7 mouse cellular contexts compared by ENCODE assay signal in the genomic region with DNA sequence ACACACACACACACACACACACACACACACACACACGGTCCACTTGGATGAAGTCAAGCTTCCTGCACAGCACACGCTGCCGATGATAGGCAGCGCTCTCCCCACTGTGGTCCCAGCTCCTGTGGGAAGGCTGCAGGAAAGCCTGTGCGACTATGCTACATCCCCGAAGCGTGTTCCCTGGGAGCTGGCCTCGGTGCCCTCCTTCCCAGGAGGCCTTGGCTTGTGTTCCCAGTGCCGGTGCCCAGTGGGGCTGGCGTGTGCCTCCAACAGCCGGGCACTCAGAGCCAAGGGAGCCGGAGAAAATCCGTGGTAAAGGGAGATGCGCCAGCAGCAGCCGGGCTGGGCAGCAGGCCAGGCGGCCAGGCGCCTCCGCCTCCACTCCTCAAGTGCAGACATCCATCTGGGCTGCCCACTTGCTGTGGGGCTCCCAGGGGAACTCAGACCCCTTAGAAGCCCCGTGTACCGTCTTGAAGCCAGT. TPM values are rescaled to one million over a fixed set of nuclear protein-coding genes. Genes with fewer than 3 reads are reported as not detected.
DNase-seq lines count a peak whose midpoint lies in the region; ATAC-seq and TF ChIP-seq lines count a peak whose summit lies in the region.

No protein-coding gene starts in this region.

- 83% methylated on average over 20 of the region's 20 CpGs for WGBS in hindbrain, embryonic 10.5 days
- 67% methylated on average over 20 of the region's 20 CpGs for WGBS in neural tube, embryonic 12.5 days

- peak; percentile 94 for DNase-seq in Muller cell, postnatal 12 days (ENCODE audit: inconsistent ontology term)
- DNase-seq in brain, embryonic 14.5 days (ENCODE audit: low read depth) = peak; percentile 93
- peak; percentile 78 to 79 for DNase-seq in frontal cortex, postnatal 14 days (ENCODE audit: low spot score in 2 of 2)
- DNase-seq in hindbrain, embryonic 10.5 days (ENCODE audit: low spot score) = no peak
- peak; percentile 84 for DNase-seq in layer of hippocampus, adult 9-11 months
- DNase-seq in thymus, adult 18-20 months = no peak

- ATAC-seq in neural tube, embryonic 12.5 days (ENCODE audit: low FRiP score, low read depth) = peak; percentile 60

- TF ChIP-seq POLR2A in brain, embryonic 14.5 days (IDR thresholded peaks at IDR 0.05; ENCODE audit: borderline replicate concordance, extremely low read depth, insufficient read depth, insufficient read length, poor library complexity, severe bottlenecking) = no peak

- no peak for TF ChIP-seq CTCF in brain, embryonic 14.5 days (IDR thresholded peaks at IDR 0.05; ENCODE audit: borderline replicate concordance, extremely low read depth, insufficient read depth, insufficient read length)

- peak overlapping the region; percentile 56 for H3K27ac ChIP-seq in hindbrain, embryonic 10.5 days
- H3K27ac ChIP-seq in neural tube, embryonic 12.5 days = peak overlapping the region; percentile 62

- H3K27me3 ChIP-seq in hindbrain, embryonic 10.5 days (ENCODE audit: insufficient read depth, poor library complexity, severe bottlenecking) = no peaks in the 10 kb centered on the region
- no peaks in the 10 kb centered on the region for H3K27me3 ChIP-seq in neural tube, embryonic 12.5 days (replicated peaks)

- H3K4me1 ChIP-seq in hindbrain, embryonic 10.5 days (replicated peaks) = peaks cover 14% of the 10 kb centered on the region
- peaks cover 6% of the 10 kb centered on the region; the same call in 1 of the 2 replicates for H3K4me1 ChIP-seq in neural tube, embryonic 12.5 days

- H3K36me3 ChIP-seq in hindbrain, embryonic 10.5 days = no peaks in the 10 kb centered on the region
- H3K36me3 ChIP-seq in neural tube, embryonic 12.5 days = no peaks in the 10 kb centered on the region

- H3K4me2 ChIP-seq in neural tube, embryonic 12.5 days (replicated peaks) = peak overlapping the region; percentile 29

- H3K9me3 ChIP-seq in hindbrain, embryonic 10.5 days = no peaks in the 10 kb centered on the region
- H3K9me3 ChIP-seq in neural tube, embryonic 12.5 days = no peaks in the 10 kb centered on the region

- no peak overlapping the region for H3K4me3 ChIP-seq in hindbrain, embryonic 10.5 days
- no peak overlapping the region for H3K4me3 ChIP-seq in neural tube, embryonic 12.5 days

- H3K9ac ChIP-seq in neural tube, embryonic 12.5 days = 0 out of 2 replicates have a peak overlapping the region, but pooled peaks have one; percentile 14

RNA-seq across cellular contexts. Expression of gene Pard6b, which starts 25.9 kb away (rescaled TPM):
- polyA plus RNA-seq in brain, embryonic 14.5 days (2012; rRNA removed) = 8.0 and 10.3 TPM in 2 replicates
- 6.2 and 8.1 TPM in 2 replicates for polyA plus RNA-seq in hindbrain, embryonic 10.5 days (2016; fragmentation: Nextera tagmentation; extraction: Ambion mirVana)
- polyA plus RNA-seq in neural tube, embryonic 12.5 days (2016; fragmentation: Nextera tagmentation; extraction: Ambion mirVana) = 9.3 and 10.1 TPM in 2 replicates

Comparison
In these comparisons a context has a peak if more than half of its experiments do, and no peak if none do; other contexts are left out.
1. DNase-seq: peak in Muller cell, postnatal 12 days (single experiment), brain, embryonic 14.5 days (single experiment), frontal cortex, postnatal 14 days (2 of 2) and layer of hippocampus, adult 9-11 months (single experiment); none in hindbrain, embryonic 10.5 days (single experiment) and thymus, adult 18-20 months (0 of 2).